Mouse (Mus musculus): ENCODE results near the gene AC140267.1.

AC140267.1 gene

GRCm38 (mm10) chr15:80228071-80228800 is 7.4 kb upstream of the AC140267.1 start:
- DNase-seq (ENCODE audit: low spot score in 2 of 2): no peak

- no peak for DNase-seq (ENCODE audit: low spot score in 2 of 2)
Observed at GRCm38 (mm10) chr15:80232331-80232730, 3.3 kb upstream of the AC140267.1 start.

- no peak for DNase-seq (ENCODE audit: low spot score in 2 of 2)
Observed at GRCm38 (mm10) chr15:80233053-80233452, 2.6 kb upstream of the AC140267.1 start.

GRCm38 (mm10) chr15:80233733-80234509 is 1.7 kb upstream of the AC140267.1 start, which contains the start of gene Mief1:
Gene Mief1 (plus strand): TSS chr15:80234018.
- DNase-seq (ENCODE audit: low spot score in 2 of 2): peak; percentile 99

- DNase-seq (ENCODE audit: low spot score in 2 of 2): no peak
Observed at GRCm38 (mm10) chr15:80248135-80248534, 12.5 kb downstream of the AC140267.1 start.

- DNase-seq (ENCODE audit: low spot score in 2 of 2): no peak
Observed at GRCm38 (mm10) chr15:80248596-80248995, 13.0 kb downstream of the AC140267.1 start.

GRCm38 (mm10) chr15:80249672-80250071 is 14.0 kb downstream of the AC140267.1 start:
- DNase-seq (ENCODE audit: low spot score in 2 of 2): no peak

GRCm38 (mm10) chr15:80250586-80250985 is 15.0 kb downstream of the AC140267.1 start:
- DNase-seq (ENCODE audit: low spot score in 2 of 2): no peak

- no peak for DNase-seq (ENCODE audit: low spot score in 2 of 2)
Observed at GRCm38 (mm10) chr15:80253530-80253929, 17.9 kb downstream of the AC140267.1 start.

GRCm38 (mm10) chr15:80254207-80254606 is 18.6 kb downstream of the AC140267.1 start:
- DNase-seq (ENCODE audit: low spot score in 2 of 2): no peak

GRCm38 (mm10) chr15:80254847-80255645 is 19.4 kb downstream of the AC140267.1 start, which contains the start of gene Atf4:
Gene Atf4 (plus strand): TSS chr15:80255184.
- peak; percentile 99 for DNase-seq (ENCODE audit: low spot score in 2 of 2)

- peak; percentile 85 to 86 for DNase-seq (ENCODE audit: low spot score in 2 of 2)
Observed at GRCm38 (mm10) chr15:80255646-80256121, 20.0 kb downstream of the AC140267.1 start.

GRCm38 (mm10) chr15:80256242-80256641 is 20.6 kb downstream of the AC140267.1 start:
- no peak for DNase-seq (ENCODE audit: low spot score in 2 of 2)

GRCm38 (mm10) chr15:80256656-80257601 is 21.3 kb downstream of the AC140267.1 start:
- no peak for DNase-seq (ENCODE audit: low spot score in 2 of 2)

GRCm38 (mm10) chr15:80257602-80258239 is 22.1 kb downstream of the AC140267.1 start:
- no peak for DNase-seq (ENCODE audit: low spot score in 2 of 2)

GRCm38 (mm10) chr15:80258240-80259170 is 22.9 kb downstream of the AC140267.1 start:
- no peak for DNase-seq (ENCODE audit: low spot score in 2 of 2)

GRCm38 (mm10) chr15:80259406-80260045 is 23.9 kb downstream of the AC140267.1 start:
- DNase-seq (ENCODE audit: low spot score in 2 of 2): no peak

- DNase-seq (ENCODE audit: low spot score in 2 of 2): peak; percentile 68 to 77
Observed at GRCm38 (mm10) chr15:80260677-80261076, 25.0 kb downstream of the AC140267.1 start.
